Mouse (Mus musculus): ENCODE measurements around the gene Pmf1. TPM values are rescaled to one million over a fixed set of nuclear protein-coding genes. Genes with fewer than 3 reads are reported as not detected.
A peak's percentile ranks its signal among the peaks of the same experiment; 100 is the strongest.

The Pmf1 gene
- polyA plus RNA-seq, 1 experiment from 2014 or later = 100 TPM

DNA sequence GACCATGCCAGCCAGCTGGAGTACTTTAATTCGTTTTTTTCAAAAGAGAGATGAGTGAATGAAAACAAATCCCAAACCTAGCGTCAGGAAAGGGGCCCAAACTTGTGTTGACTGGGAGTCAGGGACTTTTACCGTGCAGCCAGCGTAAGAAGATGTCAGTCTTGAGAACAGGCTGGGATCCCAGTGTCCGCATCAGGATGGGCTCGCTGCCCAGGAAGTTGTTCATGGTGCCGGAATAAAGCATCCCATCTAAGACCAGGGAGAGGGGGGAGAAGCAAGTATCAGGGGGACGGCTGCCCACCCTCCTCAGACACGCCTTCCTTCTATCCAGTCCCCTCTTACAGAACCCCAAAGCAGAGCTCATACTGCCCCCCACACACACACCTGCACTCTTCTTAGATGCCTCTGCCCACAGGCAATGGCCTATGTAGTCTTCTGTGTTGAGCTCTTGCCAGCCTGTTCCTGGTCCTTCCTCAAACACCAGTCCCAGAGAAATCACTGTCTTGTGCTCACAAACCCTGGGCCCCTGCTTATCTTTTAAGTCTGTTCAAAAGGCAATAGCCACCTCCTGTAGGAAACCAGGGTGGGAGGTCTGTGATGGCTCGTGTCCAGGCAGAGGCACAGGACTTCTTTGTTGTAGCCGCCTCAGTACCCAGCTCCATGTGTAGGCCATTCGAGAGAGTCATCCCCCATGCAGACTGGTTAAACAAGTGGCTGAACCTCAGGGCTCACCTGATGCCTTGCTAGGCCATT lies 40.4 kb upstream of the Pmf1 start:
- Histone ChIP-seq H3K4me1 (replicated peaks) (peaks cover 34% of the 10 kb centered on the region), H3K9ac (no peak overlapping the region), H3K9me3 (replicated peaks) (no peaks in the 10 kb centered on the region), H3K27me3 (replicated peaks) (peaks cover 74% of the 10 kb centered on the region), H3K4me2 (no peak overlapping the region), H3K4me3 (no peak overlapping the region), H3K36me3 (no peaks in the 10 kb centered on the region), H3K27ac (ENCODE audit: poor library complexity, severe bottlenecking) (no peak overlapping the region)
- ATAC-seq (ENCODE audit: insufficient number of reproducible peaks, low FRiP score) = no peak
- WGBS = 67% methylated on average over 12 of the region's 12 CpGs

- Histone ChIP-seq H3K9ac (peak overlapping the region; percentile 17; the same call in 1 of the 2 replicates), H3K4me3 (peak overlapping the region; percentile 20), H3K27ac (ENCODE audit: poor library complexity, severe bottlenecking) (no peak overlapping the region), H3K9me3 (replicated peaks) (no peaks in the 10 kb centered on the region), H3K36me3 (no peaks in the 10 kb centered on the region), H3K4me2 (peak overlapping the region; percentile 59), H3K27me3 (replicated peaks) (peaks cover 66% of the 10 kb centered on the region), H3K4me1 (replicated peaks) (peaks cover 28% of the 10 kb centered on the region)
- 8% methylated on average over 21 of the region's 21 CpGs for WGBS
- peak; percentile 52; the same call in 1 of the 2 replicates for ATAC-seq (ENCODE audit: insufficient number of reproducible peaks, low FRiP score)
These were observed 39.4 kb upstream of the Pmf1 start for GRCm38 (mm10) chr3:88449395-88450023.

GRCm38 (mm10) chr3:88448443-88448842 lies 38.3 kb upstream of the Pmf1 start:
- WGBS = 83% methylated on average over 8 of the region's 8 CpGs
- no peak overlapping the region for H3K27ac ChIP-seq (ENCODE audit: poor library complexity, severe bottlenecking)
- no peak for ATAC-seq (ENCODE audit: insufficient number of reproducible peaks, low FRiP score)
- H3K9ac ChIP-seq = no peak overlapping the region
- no peak overlapping the region for H3K4me3 ChIP-seq
- H3K4me2 ChIP-seq = no peak overlapping the region
- no peaks in the 10 kb centered on the region for H3K9me3 ChIP-seq (replicated peaks)
- H3K4me1 ChIP-seq (replicated peaks) = peaks cover 28% of the 10 kb centered on the region
- H3K27me3 ChIP-seq (replicated peaks) = peaks cover 55% of the 10 kb centered on the region
- no peaks in the 10 kb centered on the region for H3K36me3 ChIP-seq

DNA sequence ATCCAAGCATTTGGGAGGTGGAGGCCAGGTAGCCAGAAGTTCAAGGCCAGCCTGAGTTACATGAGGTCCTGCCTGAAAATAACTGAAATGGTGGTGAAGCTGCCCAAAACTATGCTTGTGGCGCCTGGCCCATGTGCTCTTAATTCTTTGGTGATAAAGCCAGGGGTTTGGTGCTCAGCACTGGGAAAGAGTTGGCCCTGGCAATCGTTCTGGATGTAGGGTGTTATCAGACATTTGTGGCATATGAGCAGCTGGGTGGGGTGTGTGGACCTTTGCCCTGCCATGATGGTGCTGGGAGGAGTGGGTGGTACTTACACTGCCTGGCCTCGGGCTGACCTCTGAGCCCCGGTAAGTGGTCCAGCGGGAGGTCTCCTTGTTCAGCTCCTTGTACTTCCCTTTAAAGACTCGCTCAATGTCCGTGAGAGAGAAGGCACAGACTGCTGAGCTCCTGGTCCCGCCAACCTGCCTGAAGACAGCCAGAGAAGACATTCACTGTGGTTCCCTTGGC lies 37.6 kb upstream of the Pmf1 start:
- H3K9me3 ChIP-seq (replicated peaks) = no peaks in the 10 kb centered on the region
- 52% methylated on average over 8 of the region's 8 CpGs for WGBS
- peaks cover 48% of the 10 kb centered on the region for H3K27me3 ChIP-seq (replicated peaks)
- H3K4me1 ChIP-seq (replicated peaks) = peaks cover 28% of the 10 kb centered on the region
- H3K9ac ChIP-seq = no peak overlapping the region
- no peak overlapping the region for H3K4me2 ChIP-seq
- H3K36me3 ChIP-seq = no peaks in the 10 kb centered on the region
- no peak overlapping the region for H3K4me3 ChIP-seq
- no peak overlapping the region for H3K27ac ChIP-seq (ENCODE audit: poor library complexity, severe bottlenecking)
- ATAC-seq (ENCODE audit: insufficient number of reproducible peaks, low FRiP score) = no peak

DNA sequence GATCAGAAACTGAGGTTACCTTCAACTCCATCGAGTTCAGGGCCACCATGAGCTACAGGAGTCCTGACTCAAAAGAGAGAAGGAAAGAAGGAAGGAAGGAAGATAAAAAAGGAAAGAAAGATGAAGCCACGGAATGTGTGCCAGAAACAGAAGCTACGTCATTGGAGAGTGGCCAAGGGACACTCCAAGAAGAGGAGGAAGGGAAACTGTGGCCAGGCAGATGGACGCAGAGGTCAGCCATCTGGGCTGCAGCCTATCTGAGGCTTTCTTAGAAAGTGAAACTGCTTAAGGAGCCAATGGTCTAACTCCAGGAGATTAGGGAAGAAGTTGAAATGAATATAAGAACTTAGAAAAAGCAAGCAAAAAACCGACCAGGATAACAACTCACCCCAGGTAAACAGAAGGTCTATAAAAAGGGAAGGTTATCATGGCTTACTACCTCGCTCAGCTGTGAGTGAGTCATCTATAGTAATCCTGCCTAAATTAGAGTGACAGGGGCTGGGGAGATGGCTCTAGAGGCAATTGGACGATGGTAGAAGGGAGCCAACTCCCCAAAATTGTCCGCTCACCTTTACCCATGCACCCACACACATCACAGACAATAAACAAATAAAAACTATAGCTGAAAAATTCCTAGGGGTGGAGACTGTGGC lies 36.5 kb upstream of the Pmf1 start:
- no peaks in the 10 kb centered on the region for H3K36me3 ChIP-seq
- peaks cover 36% of the 10 kb centered on the region for H3K27me3 ChIP-seq (replicated peaks)
- H3K4me1 ChIP-seq (replicated peaks) = peaks cover 28% of the 10 kb centered on the region
- no peak overlapping the region for H3K4me3 ChIP-seq
- H3K4me2 ChIP-seq = no peak overlapping the region
- H3K9me3 ChIP-seq (replicated peaks) = no peaks in the 10 kb centered on the region
- ATAC-seq (ENCODE audit: insufficient number of reproducible peaks, low FRiP score) = no peak
- H3K9ac ChIP-seq = no peak overlapping the region
- no peak overlapping the region for H3K27ac ChIP-seq (ENCODE audit: poor library complexity, severe bottlenecking)
- 53% methylated on average over 8 of the region's 8 CpGs for WGBS

DNA sequence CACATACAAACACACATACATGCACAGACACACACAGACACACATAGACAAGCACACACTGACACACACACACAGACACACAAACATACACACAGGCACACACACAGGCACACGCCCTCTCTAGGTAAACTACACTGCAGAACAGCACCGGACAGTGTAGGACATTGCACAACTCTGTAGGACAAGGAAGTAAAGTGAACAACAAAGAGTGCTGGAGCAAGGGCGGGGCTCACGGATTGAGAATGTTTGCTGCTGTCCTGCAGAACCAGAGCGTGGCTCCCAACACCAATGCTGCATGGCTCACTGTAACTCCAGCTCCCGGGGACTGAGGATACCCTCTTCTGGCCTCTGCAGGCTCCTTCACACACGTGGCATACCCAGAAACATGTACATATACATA lies 32.8 kb upstream of the Pmf1 start:
- Histone ChIP-seq H3K9me3 (replicated peaks) (no peaks in the 10 kb centered on the region), H3K9ac (no peak overlapping the region), H3K27me3 (replicated peaks) (0 out of 2 replicates have a peak, but pooled peaks cover 9% of the 10 kb centered on the region), H3K4me1 (replicated peaks) (peaks cover 18% of the 10 kb centered on the region), H3K36me3 (no peaks in the 10 kb centered on the region), H3K4me2 (no peak overlapping the region), H3K27ac (ENCODE audit: poor library complexity, severe bottlenecking) (no peak overlapping the region), H3K4me3 (no peak overlapping the region)
- WGBS = 72% methylated on average over 7 of the region's 7 CpGs
- ATAC-seq (ENCODE audit: insufficient number of reproducible peaks, low FRiP score) = no peak

DNA sequence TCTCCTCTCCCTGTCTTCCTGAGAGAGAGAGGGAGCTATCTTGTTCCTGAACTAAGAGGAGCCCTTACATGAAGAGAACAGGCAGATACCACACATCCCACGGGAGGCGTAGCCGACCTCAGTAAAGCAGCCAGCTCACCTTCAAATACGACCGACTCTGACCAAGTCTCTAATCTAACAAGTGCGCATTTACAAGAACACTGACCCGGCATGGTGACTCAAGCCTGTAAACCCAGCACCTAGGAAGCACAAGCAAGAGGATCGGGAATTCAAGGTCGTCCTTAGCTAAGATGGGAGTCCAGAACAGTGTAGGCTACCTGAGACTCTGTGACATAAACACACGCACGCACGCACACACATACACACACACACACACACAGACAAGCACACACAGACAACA lies 32.4 kb upstream of the Pmf1 start:
- Histone ChIP-seq H3K36me3 (no peaks in the 10 kb centered on the region), H3K27ac (ENCODE audit: poor library complexity, severe bottlenecking) (no peak overlapping the region), H3K4me1 (replicated peaks) (peaks cover 18% of the 10 kb centered on the region), H3K9ac (no peak overlapping the region), H3K9me3 (replicated peaks) (no peaks in the 10 kb centered on the region), H3K27me3 (replicated peaks) (0 out of 2 replicates have a peak, but pooled peaks cover 9% of the 10 kb centered on the region), H3K4me2 (no peak overlapping the region), H3K4me3 (no peak overlapping the region)
- ATAC-seq (ENCODE audit: insufficient number of reproducible peaks, low FRiP score) = no peak
- 76% methylated on average over 12 of the region's 12 CpGs for WGBS

GRCm38 (mm10) chr3:88440500-88441381 lies 30.6 kb upstream of the Pmf1 start:
- 16% methylated on average over 27 of the region's 27 CpGs for WGBS
- ATAC-seq (ENCODE audit: insufficient number of reproducible peaks, low FRiP score) = no peak
- Histone ChIP-seq H3K27me3 (replicated peaks) (0 out of 2 replicates have a peak, but pooled peaks cover 4% of the 10 kb centered on the region), H3K9me3 (replicated peaks) (no peaks in the 10 kb centered on the region), H3K36me3 (no peaks in the 10 kb centered on the region), H3K4me3 (peak overlapping the region; percentile 30), H3K9ac (peak overlapping the region; percentile 34), H3K4me2 (peak overlapping the region; percentile 62), H3K4me1 (replicated peaks) (peaks cover 22% of the 10 kb centered on the region), H3K27ac (ENCODE audit: poor library complexity, severe bottlenecking) (no peak overlapping the region)

GRCm38 (mm10) chr3:88439582-88439981 lies 29.5 kb upstream of the Pmf1 start:
- H3K4me1 ChIP-seq (replicated peaks) = peaks cover 22% of the 10 kb centered on the region
- 71% methylated on average over 4 of the region's 4 CpGs for WGBS

GRCm38 (mm10) chr3:88437454-88437853 lies 27.3 kb upstream of the Pmf1 start:
- Histone ChIP-seq H3K27ac (ENCODE audit: poor library complexity, severe bottlenecking) (no peak overlapping the region), H3K36me3 (no peaks in the 10 kb centered on the region), H3K4me2 (peak overlapping the region; percentile 70), H3K9ac (peak overlapping the region; percentile 47), H3K4me3 (peak overlapping the region; percentile 41), H3K27me3 (replicated peaks) (no peaks in the 10 kb centered on the region), H3K9me3 (replicated peaks) (0 out of 2 replicates have a peak, but pooled peaks cover 6% of the 10 kb centered on the region), H3K4me1 (replicated peaks) (peaks cover 22% of the 10 kb centered on the region)
- no peak for ATAC-seq (ENCODE audit: insufficient number of reproducible peaks, low FRiP score)
- WGBS = 60% methylated on average over 10 of the region's 10 CpGs

More at GRCm38 (mm10) chr3:88439582-88439981, 29.5 kb upstream of the Pmf1 start:
- Histone ChIP-seq H3K27me3 (replicated peaks) (no peaks in the 10 kb centered on the region), H3K4me3 (no peak overlapping the region), H3K36me3 (no peaks in the 10 kb centered on the region), H3K4me2 (no peak overlapping the region), H3K9me3 (replicated peaks) (no peaks in the 10 kb centered on the region), H3K9ac (no peak overlapping the region), H3K27ac (ENCODE audit: poor library complexity, severe bottlenecking) (no peak overlapping the region)
- ATAC-seq (ENCODE audit: insufficient number of reproducible peaks, low FRiP score) = no peak
